Comparison of ENCODE assay signal across 34 mouse cellular contexts in the genomic region with DNA sequence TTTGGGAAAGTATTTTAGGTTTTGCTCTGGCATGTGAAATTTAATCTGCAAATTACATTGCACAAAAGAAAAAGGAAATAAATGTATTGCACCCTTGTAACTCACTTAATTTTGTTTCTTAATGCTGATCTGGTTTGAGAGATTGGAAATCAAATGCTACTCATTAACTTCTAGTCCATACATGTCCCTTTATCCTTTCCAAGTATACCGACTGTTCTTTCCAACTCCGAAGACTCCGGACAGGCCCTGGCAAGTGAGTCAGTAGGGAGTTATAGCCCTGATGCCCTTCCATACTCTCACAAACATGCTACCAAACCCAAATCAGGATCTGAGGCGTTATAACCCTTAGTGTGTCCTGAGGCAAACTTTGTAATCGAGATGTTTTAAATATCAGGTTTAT.
"Had no signal": no experiment of that assay in that cellular context is flagged by ENCODE, and none has a peak within 500 bp of the region (broad histone marks: within the 10 kb centered on the region; RNA-seq: fewer than 3 reads in every experiment).

No protein-coding gene starts in this region.

- ATAC-seq: hindbrain, embryonic 16.5 days; hindbrain, postnatal 0 days; inflammation-experienced regulatory T-cells, adult 6 months; intestine, embryonic 15.5 days; intestine, embryonic 16.5 days; intestine, postnatal 0 days had no signal

- H3K4me2 ChIP-seq: heart, embryonic 12.5 days; heart, embryonic 13.5 days; heart, embryonic 15.5 days; hindbrain, embryonic 12.5 days; hindbrain, embryonic 13.5 days; hindbrain, embryonic 14.5 days; hindbrain, embryonic 15.5 days; intestine, embryonic 15.5 days; kidney, embryonic 15.5 days had no signal

- H3K36me3 ChIP-seq: heart, embryonic 12.5 days; heart, embryonic 13.5 days; heart, embryonic 15.5 days; hindbrain, embryonic 10.5 days; hindbrain, embryonic 12.5 days; hindbrain, embryonic 13.5 days; hindbrain, embryonic 15.5 days; intestine, embryonic 15.5 days; kidney, embryonic 15.5 days had no signal

- H3K9ac ChIP-seq: heart, embryonic 12.5 days; heart, embryonic 13.5 days; heart, embryonic 15.5 days; hindbrain, embryonic 12.5 days; hindbrain, embryonic 13.5 days; hindbrain, embryonic 14.5 days; hindbrain, embryonic 15.5 days; intestine, embryonic 15.5 days; kidney, embryonic 15.5 days had no signal

- H3K27me3 ChIP-seq: heart, embryonic 12.5 days; heart, embryonic 13.5 days; heart, embryonic 15.5 days; hindbrain, embryonic 12.5 days; hindbrain, embryonic 13.5 days; hindbrain, embryonic 15.5 days; intestine, embryonic 15.5 days; kidney, embryonic 15.5 days had no signal

- H3K4me3 ChIP-seq: heart, embryonic 12.5 days; heart, embryonic 13.5 days; heart, embryonic 15.5 days; hindbrain, embryonic 10.5 days; hindbrain, embryonic 12.5 days; hindbrain, embryonic 13.5 days; hindbrain, embryonic 15.5 days; intestine, embryonic 15.5 days; kidney, embryonic 15.5 days; layer of hippocampus, adult 2 months; left cerebral cortex, adult 2 months had no signal

- H3K9me3 ChIP-seq: heart, embryonic 12.5 days; heart, embryonic 13.5 days; heart, embryonic 15.5 days; hindbrain, embryonic 10.5 days; hindbrain, embryonic 12.5 days; hindbrain, embryonic 13.5 days; hindbrain, embryonic 15.5 days; intestine, embryonic 15.5 days; kidney, embryonic 15.5 days had no signal

- H3K27ac ChIP-seq: heart, embryonic 13.5 days; heart, embryonic 15.5 days; hindbrain, embryonic 10.5 days; hindbrain, embryonic 12.5 days; hindbrain, embryonic 13.5 days; hindbrain, embryonic 14.5 days; hindbrain, embryonic 15.5 days; hindbrain, postnatal 0 days; intestine, embryonic 15.5 days; kidney, embryonic 15.5 days; kidney, postnatal 0 days; layer of hippocampus, adult 2 months; left cerebral cortex, adult 2 months had no signal

- H3K4me1 ChIP-seq: heart, embryonic 12.5 days; heart, embryonic 13.5 days; heart, embryonic 15.5 days; hindbrain, embryonic 10.5 days; hindbrain, embryonic 12.5 days; hindbrain, embryonic 13.5 days; hindbrain, embryonic 15.5 days; intestine, embryonic 15.5 days; kidney, embryonic 15.5 days had no signal

- DNase-seq: heart, postnatal 10 days; heart, postnatal 14 days; heart, postnatal 36 days; heart, postnatal 4 days; kidney, adult 11 months; kidney, adult 18-20 months; kidney, adult 2 months; kidney, adult 8-10 months; kidney, adult 9 months; kidney, postnatal 10 days; kidney, postnatal 14 days; kidney, postnatal 25 days; kidney, postnatal 36 days; kidney, postnatal 4 days; layer of hippocampus, adult 9-11 months; layer of hippocampus, postnatal 36 days had no signal
